Mouse (Mus musculus) brown adipose tissue, adult 24 weeks (tissue): ENCODE measurements at regions not wholly inside any gene's neighbourhood (a gene's known extent, or its start where the extent isn't known, plus 50 kb on each side); places are given as distances from the start of the nearest gene placed in this dataset.

Experiments used
- H3K27ac ChIP-seq: fragments of 200-500 bp; replicated peaks from 2 replicates; pipeline ENCODE4 v1.5.1; 2012; ENCODE audit warnings: low read depth, mild to moderate bottlenecking, low read length
- H3K4me1 ChIP-seq: fragments of 200-500 bp; 2 replicates; pipeline ENCODE4 v1.6.1; 2012; ENCODE audit warnings: low read length, mixed read lengths; ENCODE audit not compliant: control insufficient read depth, insufficient read depth, insufficient read length
- H3K4me3 ChIP-seq: fragments of 200-500 bp; 2 replicates; pipeline ENCODE4 v1.5.1; 2012; ENCODE audit warnings: low read depth, mild to moderate bottlenecking, low read length, moderate library complexity; ENCODE audit not compliant: insufficient read depth

DNA sequence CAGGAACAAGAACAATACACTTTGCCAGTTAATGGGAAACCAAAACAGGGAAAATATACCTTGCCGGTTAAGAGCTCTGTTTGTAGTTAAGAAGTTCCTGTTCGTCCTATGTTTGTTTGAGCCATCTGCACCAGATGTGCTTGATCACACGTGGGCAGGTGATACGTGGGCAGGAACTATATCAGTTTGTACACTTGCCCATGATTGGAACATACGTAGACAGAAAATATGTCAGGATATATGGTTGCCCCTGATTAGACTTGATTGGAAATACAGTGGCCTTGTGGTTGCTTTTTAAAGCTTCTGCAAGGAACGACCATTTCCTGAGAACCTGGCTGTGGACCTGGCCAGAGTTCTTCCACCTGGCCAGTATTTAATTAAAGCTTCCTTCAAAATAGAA lies 72.8 kb upstream of the Cpeb2 start:
- no peak overlapping the region for H3K27ac ChIP-seq
- peaks cover 4% of the 10 kb centered on the region; the same call in 1 of the 2 replicates for H3K4me1 ChIP-seq
- no peak overlapping the region for H3K4me3 ChIP-seq

GRCm38 (mm10) chr5:43181475-43181874 lies 51.5 kb upstream of the Cpeb2 start:
- Histone ChIP-seq H3K4me1 (peaks cover 3% of the 10 kb centered on the region), H3K27ac (no peak overlapping the region)

More at GRCm38 (mm10) chr5:43181475-43181874, 51.5 kb upstream of the Cpeb2 start:
- no peak overlapping the region for H3K4me3 ChIP-seq
